Mouse (Mus musculus): ENCODE data around the gene Kpna7.

Gene Kpna7

GRCm38 (mm10) chr5:145020712-145021111 lies 63.1 kb downstream of the Kpna7 start:
- in situ Hi-C loops (cut with MboI, MseI), result loop anchor here (25.0 kb wide), 1 partner anchor 483 kb away; the partner anchor contains the start of gene Nptx2

- in situ Hi-C loops (cut with MboI, MseI), result loop anchor here (25.0 kb wide), 1 partner anchor 483 kb away; the partner anchor contains the start of gene Nptx2
These were observed 63.6 kb downstream of the Kpna7 start for GRCm38 (mm10) chr5:145020254-145020653.

- in situ Hi-C loops (cut with MboI, MseI), result loop anchor here (10.0 to 25.0 kb wide), 2 partner anchors 479 to 1242 kb away; partner anchors contain the start of gene Nptx2
These were observed 67.1 kb downstream of the Kpna7 start for GRCm38 (mm10) chr5:145016761-145017160.

- in situ Hi-C loops (cut with MboI, MseI), result loop anchor here (10.0 to 25.0 kb wide), 2 partner anchors 477 to 1239 kb away; partner anchors contain the start of gene Nptx2
These were observed 69.6 kb downstream of the Kpna7 start for GRCm38 (mm10) chr5:145014278-145014677.

- in situ Hi-C loops (cut with MboI, MseI), result loop anchor here (25.0 kb wide), 1 partner anchor 472 kb away; the partner anchor contains the start of gene Nptx2
These were observed 74.8 kb downstream of the Kpna7 start for GRCm38 (mm10) chr5:145008878-145009659.

- in situ Hi-C loops (cut with MboI, MseI), result loop anchor here (25.0 kb wide), 1 partner anchor 468 kb away; the partner anchor contains the start of gene Nptx2
These were observed 78.2 kb downstream of the Kpna7 start for GRCm38 (mm10) chr5:145005596-145005995.

- in situ Hi-C loops (cut with MboI, MseI), result loop anchor here (25.0 kb wide), 1 partner anchor 467 kb away; the partner anchor contains the start of gene Nptx2
These were observed 79.3 kb downstream of the Kpna7 start for GRCm38 (mm10) chr5:145004495-145004894.

GRCm38 (mm10) chr5:145003362-145003761 lies 80.5 kb downstream of the Kpna7 start:
- in situ Hi-C loops (cut with MboI, MseI), result loop anchor here (25.0 kb wide), 1 partner anchor 466 kb away; the partner anchor contains the start of gene Nptx2

GRCm38 (mm10) chr5:144998491-144998890 lies 85.3 kb downstream of the Kpna7 start:
- in situ Hi-C loops (cut with MboI, MseI), result no loop called here

GRCm38 (mm10) chr5:144990481-144990880 lies 93.3 kb downstream of the Kpna7 start:
- in situ Hi-C loops (cut with MboI, MseI), result no loop called here

- in situ Hi-C loops (cut with MboI, MseI), result no loop called here
These were observed 93.8 kb downstream of the Kpna7 start for GRCm38 (mm10) chr5:144990051-144990450.

- in situ Hi-C loops (cut with MboI, MseI), result no loop called here
These were observed 94.8 kb downstream of the Kpna7 start for GRCm38 (mm10) chr5:144989061-144989405.

- in situ Hi-C loops (cut with MboI, MseI), result no loop called here
These were observed 95.3 kb downstream of the Kpna7 start for GRCm38 (mm10) chr5:144988340-144989060.

- in situ Hi-C loops (cut with MboI, MseI), result no loop called here
These were observed 96.3 kb downstream of the Kpna7 start for GRCm38 (mm10) chr5:144987561-144987960.

GRCm38 (mm10) chr5:144984839-144985238 lies 99.0 kb downstream of the Kpna7 start:
- in situ Hi-C loops (cut with MboI, MseI), result no loop called here

- in situ Hi-C loops (cut with MboI, MseI), result no loop called here
These were observed 100.6 kb downstream of the Kpna7 start for GRCm38 (mm10) chr5:144983227-144983626.

- in situ Hi-C loops (cut with MboI, MseI), result no loop called here
These were observed 104.7 kb downstream of the Kpna7 start for GRCm38 (mm10) chr5:144979110-144979509.

GRCm38 (mm10) chr5:144978533-144979107 lies 105.2 kb downstream of the Kpna7 start:
- in situ Hi-C loops (cut with MboI, MseI), result no loop called here

GRCm38 (mm10) chr5:144971266-144971665 lies 112.6 kb downstream of the Kpna7 start:
- in situ Hi-C loops (cut with MboI, MseI), result no loop called here

GRCm38 (mm10) chr5:144965639-144966351 lies 118.0 kb downstream of the Kpna7 start, which contains the start of gene Smurf1:
TSS of gene Smurf1 (minus strand) at chr5:144965847.
- in situ Hi-C loops (cut with MboI, MseI), result loop anchor here (10.0 kb wide), 2 partner anchors 199 to 951 kb away; partner anchors contain the start of genes Ccz1, Cpsf4 and Ptcd1

Measured in T-helper 2 cell (primary cell).